Mouse (Mus musculus) heart, adult 11 months (tissue): ENCODE results near the gene Kcnb1.
"Not testable (repeated sequence)": the region's sequence is repeated elsewhere in the genome, so short reads cannot be mapped to it uniquely, and the experiment has no call there.

Source experiments
- DNase-seq: peaks from one replicate; pipeline ENCODE4 v3.0.0; 2022

Gene Kcnb1

GRCm38 (mm10) chr2:167190076-167190399 lies at the start of gene Kcnb1:
Gene Kcnb1, minus strand, starts transcription at chr2:167190155.
- peak; percentile 96 for DNase-seq

GRCm38 (mm10) chr2:167239262-167239661 lies 49.3 kb upstream of the Kcnb1 start:
- no peak for DNase-seq

DNA sequence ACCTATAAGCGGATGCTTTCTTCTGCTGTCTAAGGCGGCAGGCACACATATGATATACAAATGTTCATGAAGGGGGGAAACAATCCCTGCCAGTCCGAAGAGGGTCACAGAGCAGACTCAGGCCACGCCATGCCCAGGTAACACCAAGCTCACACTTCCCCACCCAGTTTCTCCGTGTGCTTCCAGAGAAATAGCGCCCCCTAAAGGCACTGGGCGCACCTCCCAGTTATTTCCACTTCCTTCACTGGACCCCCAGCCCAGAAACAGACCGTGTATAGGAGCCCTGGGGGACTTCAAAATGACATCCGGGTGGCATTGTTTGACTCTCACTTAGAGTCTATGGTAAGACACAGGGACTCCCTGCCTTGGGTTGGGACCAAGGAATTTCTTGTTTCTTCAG lies 47.3 kb upstream of the Kcnb1 start:
- no peak for DNase-seq

GRCm38 (mm10) chr2:167236174-167236573 lies 46.2 kb upstream of the Kcnb1 start:
- DNase-seq, result no peak

DNA sequence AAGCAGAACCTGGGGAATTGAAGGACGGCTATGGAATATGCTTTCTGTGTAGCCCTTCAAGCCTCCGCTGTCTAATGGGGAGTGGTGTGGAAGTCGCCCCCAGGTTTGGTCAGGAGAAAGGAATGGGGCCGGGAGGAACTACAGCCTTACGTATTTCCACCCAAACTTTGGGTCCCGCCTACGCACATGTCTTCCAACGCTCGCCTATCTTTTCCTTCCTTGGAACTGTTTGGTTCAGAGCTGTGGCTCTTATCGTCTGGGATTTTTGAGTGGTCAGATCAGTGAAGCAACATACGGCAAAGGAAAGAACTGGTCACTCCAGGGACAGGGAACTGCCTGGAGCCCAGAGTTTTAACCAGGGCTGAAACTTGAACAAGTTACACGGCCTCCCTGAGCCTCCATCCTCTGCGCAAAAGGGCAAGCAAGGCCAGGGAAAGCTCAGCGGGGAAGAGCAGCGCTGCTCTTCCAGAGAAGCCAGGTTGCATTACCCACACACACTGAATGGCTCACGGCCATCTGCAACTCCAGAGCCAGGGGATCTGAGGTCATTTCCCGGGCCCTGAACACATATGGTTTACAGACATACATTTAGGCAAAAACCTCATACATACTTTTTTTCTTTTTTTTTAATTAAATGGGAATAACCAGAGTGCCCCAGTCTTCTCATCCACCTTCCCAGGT lies 45.5 kb upstream of the Kcnb1 start:
- peak; percentile 99 for DNase-seq

DNA sequence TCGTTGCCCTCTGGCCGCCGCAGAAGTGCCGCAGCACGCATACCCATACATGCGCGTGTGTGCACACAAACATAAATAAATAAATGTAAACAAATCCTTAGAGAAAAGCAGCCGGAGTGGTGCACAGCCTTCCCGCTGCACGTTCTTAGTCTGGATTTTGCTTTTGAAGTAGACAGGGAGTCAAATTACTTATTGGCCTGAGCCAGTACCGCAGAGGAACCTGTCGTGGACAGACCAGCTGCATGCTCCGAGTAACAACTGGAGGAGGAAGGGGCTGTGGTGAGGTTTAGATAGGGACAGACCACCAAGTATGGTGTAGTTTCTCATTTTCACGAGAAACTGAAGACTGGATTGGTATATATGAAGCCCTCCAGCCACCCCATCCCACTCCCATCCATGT lies 43.8 kb upstream of the Kcnb1 start:
- no peak for DNase-seq

DNA sequence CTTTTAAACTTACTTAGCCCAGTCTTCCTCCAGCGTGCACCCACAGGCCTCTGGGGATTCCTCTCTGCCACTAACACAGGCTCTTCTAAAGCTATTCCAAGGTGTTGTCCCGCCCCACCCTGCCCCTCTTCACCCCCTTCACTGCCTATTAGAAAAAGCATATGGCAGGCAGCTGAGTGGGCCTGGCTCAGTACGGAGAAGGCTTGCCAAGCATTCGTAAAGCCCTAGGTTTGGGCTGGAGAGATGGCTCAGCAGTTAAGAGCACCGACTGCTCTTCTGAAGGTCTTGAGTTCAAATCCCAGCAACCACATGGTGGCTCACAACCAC lies 43.0 kb upstream of the Kcnb1 start:
- DNase-seq, result no peak

GRCm38 (mm10) chr2:167232132-167233008 lies 42.4 kb upstream of the Kcnb1 start:
- DNase-seq, result peak; percentile 97

GRCm38 (mm10) chr2:167230554-167230953 lies 40.6 kb upstream of the Kcnb1 start:
- no peak for DNase-seq

- no peak for DNase-seq
These were observed 35.0 kb upstream of the Kcnb1 start for GRCm38 (mm10) chr2:167224937-167225336.

GRCm38 (mm10) chr2:167224194-167224593 lies 34.2 kb upstream of the Kcnb1 start:
- no peak for DNase-seq

DNA sequence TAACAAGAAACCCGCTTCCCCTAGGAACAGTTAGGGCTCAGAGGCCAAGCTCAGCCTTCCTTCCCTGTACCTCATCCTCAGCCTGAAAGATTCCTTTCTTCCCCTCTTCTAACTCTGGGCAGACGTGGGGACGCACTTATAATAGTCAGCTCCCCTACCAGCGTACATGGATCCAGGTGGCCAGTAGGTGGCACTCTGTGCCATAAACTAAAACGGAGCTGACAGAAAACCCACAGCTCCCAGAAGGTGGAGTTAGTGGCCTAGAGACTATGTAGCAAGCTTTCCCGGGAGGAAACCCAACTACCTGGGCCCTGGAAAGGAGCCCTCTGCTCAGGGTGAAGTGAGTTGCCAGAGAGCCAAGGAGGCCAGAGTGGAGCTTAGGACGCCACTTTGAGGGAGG lies 32.2 kb upstream of the Kcnb1 start:
- DNase-seq, result peak; percentile 94

DNA sequence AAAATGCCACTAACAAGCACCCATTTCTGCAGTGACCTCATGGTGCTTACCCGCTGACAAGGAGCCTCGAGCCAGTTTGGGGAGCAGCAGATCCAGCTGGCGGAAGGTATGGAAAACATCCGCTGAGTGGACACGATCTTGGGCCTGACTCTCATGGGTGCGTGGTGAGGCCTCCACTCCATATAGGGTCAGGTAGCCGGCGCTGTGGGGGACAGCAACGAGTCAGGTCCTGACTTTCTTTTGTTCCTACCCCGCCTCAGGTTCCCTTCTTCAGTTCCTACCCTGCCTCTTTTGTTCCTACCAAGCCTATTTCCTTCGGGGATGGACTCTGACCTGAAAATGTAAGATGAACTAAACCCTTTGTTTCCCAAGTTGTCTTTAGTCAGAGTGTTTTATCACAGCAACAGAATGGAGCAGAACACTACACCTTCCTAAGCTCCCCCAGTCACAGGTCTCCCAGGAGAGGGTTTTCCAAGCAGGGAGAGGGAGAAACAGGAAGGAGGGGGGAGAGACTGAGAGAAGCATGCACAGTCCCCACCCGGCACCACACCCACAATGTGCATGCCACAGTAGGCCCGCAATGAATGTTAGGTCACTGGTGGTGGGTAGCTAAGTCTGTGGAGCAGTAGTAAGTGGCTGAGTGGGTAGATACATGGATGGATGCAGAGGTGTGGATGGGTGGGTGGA lies 31.3 kb upstream of the Kcnb1 start:
- no peak for DNase-seq

DNA sequence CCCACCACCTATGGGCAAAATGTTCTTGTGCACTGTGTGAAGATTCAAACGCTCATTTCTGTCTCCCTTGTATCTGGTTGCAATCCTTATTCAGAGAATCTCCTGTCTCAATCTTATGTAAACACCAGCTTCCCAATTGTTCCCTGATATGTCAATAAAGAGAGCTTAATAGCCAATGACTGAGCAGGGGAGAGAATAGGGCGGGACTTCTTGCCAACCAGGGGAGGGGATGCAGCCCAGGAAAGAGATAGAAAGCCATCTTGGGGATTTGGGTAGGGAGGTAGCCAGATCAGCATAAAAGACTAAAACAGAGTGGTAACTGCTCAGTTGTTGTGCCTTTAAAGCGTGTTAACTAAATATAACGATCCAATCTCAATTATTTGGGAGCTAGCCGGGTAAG lies 30.8 kb upstream of the Kcnb1 start:
- DNase-seq, result no peak

- peak; percentile 96 for DNase-seq
These were observed 29.3 kb upstream of the Kcnb1 start for GRCm38 (mm10) chr2:167219154-167219775.

DNA sequence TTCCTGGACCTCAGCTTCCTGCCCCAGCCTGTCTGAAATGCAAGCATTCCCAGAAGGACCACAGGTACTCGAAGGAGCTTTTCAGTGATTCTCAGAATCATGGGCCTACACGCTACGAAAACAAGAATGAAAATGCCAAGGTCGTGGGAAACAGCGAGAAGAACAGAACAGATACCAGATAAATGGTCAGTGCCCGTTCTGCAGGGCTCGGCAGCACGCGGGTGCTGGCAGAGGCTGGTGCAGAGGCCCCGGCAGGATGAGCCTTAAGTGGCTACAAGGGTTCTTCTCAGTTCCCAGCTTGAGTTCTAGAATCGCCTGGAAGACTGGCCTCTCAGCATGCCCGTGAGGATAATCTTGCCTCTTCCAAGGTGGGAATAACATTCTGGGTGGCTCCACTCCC lies 23.7 kb upstream of the Kcnb1 start:
- DNase-seq, result no peak

- no peak for DNase-seq
These were observed 23.1 kb upstream of the Kcnb1 start for GRCm38 (mm10) chr2:167213076-167213475.

- peak; percentile 98 for DNase-seq
These were observed 22.6 kb upstream of the Kcnb1 start for GRCm38 (mm10) chr2:167212551-167212950.

GRCm38 (mm10) chr2:167212089-167212488 lies 22.1 kb upstream of the Kcnb1 start:
- DNase-seq, result no peak

- no peak for DNase-seq
These were observed 19.9 kb upstream of the Kcnb1 start for GRCm38 (mm10) chr2:167209900-167210299.

GRCm38 (mm10) chr2:167208984-167209383 lies 19.0 kb upstream of the Kcnb1 start:
- DNase-seq, result no peak

DNA sequence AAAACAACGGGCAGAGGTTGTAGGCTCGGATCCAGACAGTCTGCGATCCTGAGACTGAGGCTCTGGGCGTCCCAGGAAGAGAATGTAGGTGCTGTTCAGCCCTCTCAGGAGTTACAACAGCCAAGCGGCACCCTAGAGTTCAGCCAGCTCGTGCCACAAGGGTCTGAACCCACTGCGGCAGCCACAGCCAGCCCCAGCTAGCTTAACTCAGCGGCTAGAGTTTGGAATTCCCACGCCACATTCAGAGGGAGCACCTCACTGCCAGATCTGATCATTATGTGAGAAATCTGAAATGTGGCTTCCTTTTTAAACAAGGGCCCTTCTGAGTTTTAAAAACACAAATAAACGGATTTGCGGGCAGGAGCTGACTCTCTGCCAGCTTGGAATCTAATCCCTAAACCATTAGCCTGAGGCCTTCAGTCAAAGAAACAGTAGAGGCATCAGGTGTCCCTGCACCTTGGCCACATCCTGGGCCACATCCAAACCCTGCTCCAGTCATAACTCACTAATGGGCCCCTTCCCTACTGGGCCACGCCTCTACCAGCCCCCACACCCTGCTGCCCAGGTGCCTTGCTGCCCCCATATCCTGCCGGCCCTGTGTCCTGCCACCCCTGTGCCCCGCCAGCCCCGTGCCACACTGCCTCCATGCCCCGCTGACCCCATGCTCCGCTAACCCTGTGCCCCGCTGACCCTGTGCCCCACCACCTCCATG lies 16.1 kb upstream of the Kcnb1 start:
- no peak for DNase-seq

DNA sequence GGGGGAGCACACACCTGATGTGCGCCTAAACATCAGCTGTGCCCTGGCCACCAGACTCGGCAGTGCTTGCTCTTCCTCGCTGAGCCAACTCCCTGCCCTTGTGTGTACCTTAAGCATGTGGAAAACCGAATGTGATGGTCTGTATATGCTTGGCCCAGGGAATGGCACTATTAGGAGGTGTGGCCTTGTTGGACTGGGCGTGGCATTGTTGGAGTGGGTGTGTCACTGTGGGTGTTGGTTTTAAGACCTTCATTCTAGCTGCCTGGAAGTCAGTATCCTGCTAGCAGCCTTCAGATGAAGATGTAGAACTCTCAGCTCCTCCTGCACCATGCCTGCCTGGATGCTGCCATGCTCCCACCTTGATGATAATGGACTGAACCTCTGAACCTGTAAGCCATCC lies 14.7 kb upstream of the Kcnb1 start:
- DNase-seq, result not testable (repeated sequence)
